Mouse (Mus musculus): Measurements from ENCODE around the gene Ccdc151.

DNA sequence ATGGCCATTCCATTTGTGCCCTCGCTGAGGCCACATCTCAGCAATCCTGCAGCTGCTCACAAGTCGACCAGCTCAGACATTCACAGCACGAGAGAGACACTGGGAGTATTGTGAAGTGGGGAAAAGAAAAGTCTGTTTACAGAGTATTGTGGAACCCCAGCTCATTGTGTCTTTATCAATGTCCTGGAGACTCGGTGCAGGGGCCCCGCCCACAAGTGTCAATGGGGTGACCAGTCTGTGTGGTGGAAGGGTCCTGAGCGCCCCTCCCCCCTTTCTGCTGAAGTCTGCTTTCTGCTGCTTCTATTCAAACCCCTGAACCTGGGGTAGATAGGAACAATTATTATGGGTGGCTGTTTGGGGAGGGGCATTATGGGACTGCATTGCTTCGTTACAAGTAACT, 26.0 kb upstream of the Ccdc151 start:
- TF ChIP-seq CTCF (IDR thresholded peaks at IDR 0.05; ENCODE audit: control insufficient read depth, insufficient read depth, insufficient replicate concordance, low read depth, low read length) = no peak
- TF ChIP-seq POLR2A (IDR thresholded peaks at IDR 0.05; ENCODE audit: control insufficient read depth, low read depth, low read length) = no peak
